Mouse (Mus musculus) Patski (cell line): ENCODE data around the gene Zfp62. TPM values are rescaled to one million over a fixed set of nuclear protein-coding genes. Genes with fewer than 3 reads are reported as not detected.
A peak's percentile ranks its signal among the peaks of the same experiment; 100 is the strongest.

Source experiments
- ATAC-seq: fragments of 100-300 bp; one replicate; pipeline ENCODE4 v1.8.0; 2021
- CTCF ChIA-PET: fragments of 350-600 bp; sonication (Branson Sonifier 250); formaldehyde crosslinking; loops from one replicate; lab custom pipeline; 2022; ENCODE audit warnings: inconsistent platforms; lab: Charles Lee
- POLR2A ChIA-PET: fragments of 350-600 bp; sonication (Branson Sonifier 250); formaldehyde crosslinking; loops from one replicate; lab custom pipeline; 2022; ENCODE audit warnings: antibody characterized with exemption, inconsistent platforms; lab: Charles Lee
- DNase-seq: peaks from one replicate; pipeline ENCODE4 v3.0.0-alpha.2; 2011; ENCODE audit warnings: low read depth, low spot score
- H3K27me3 ChIP-seq: fragments of 371-371 bp; one replicate; pipeline ENCODE4 v1.5.1; 2021
- CTCF ChIP-seq: fragments of 100-300 bp; IDR thresholded peaks from one replicate; pipeline ENCODE4 v1.5.1; 2021
- in situ Hi-C: fragments of 300-500 bp; cut with MboI; formaldehyde crosslinking; loops from 3 replicates; pipeline ENCODE4 v1.11.1; 2018; ENCODE audit warnings: low pct_unique_long_range_greater_than_20kb, mixed read lengths
- polyA plus RNA-seq: library from polyadenylated mRNA; unstranded; gene quantifications from one replicate; pipeline ENCODE4 v1.2.3, GENCODE M21; 2021

The Zfp62 gene
- polyA plus RNA-seq, 1 experiment from 2014 or later: 31.9 TPM

- no peaks in the 10 kb centered on the region for H3K27me3 ChIP-seq
- ChIA-PET POLR2A (interaction anchor here (0.9 to 3.3 kb wide), 4 partner anchors 13 to 468 kb away, joined by 3 to 15 read pairs (median 6); partner anchors contain the start of gene Zfp62), CTCF (interaction anchor here (1.0 to 3.5 kb wide), 4 partner anchors 20 to 67 kb away, joined by 3 to 7 read pairs (median 4); no protein-coding TSS in a partner anchor)
- in situ Hi-C loops: loop anchor here (5.0 kb wide), 1 partner anchor 75 kb away; no protein-coding TSS in a partner anchor
- no peak for TF ChIP-seq CTCF
- ATAC-seq (no peak), DNase-seq (no peak)
Observed at GRCm38 (mm10) chr11:49267316-49267715, 64.2 kb downstream of the Zfp62 start.

GRCm38 (mm10) chr11:49267970-49268579, 65.0 kb downstream of the Zfp62 start:
- ChIA-PET POLR2A (interaction anchor here (0.9 to 1.6 kb wide), 3 partner anchors 21 to 469 kb away, joined by 3 to 15 read pairs (median 4); partner anchors contain the start of gene Zfp62), CTCF (interaction anchor here (1.0 to 3.5 kb wide), 3 partner anchors 36 to 67 kb away, joined by 3 to 7 read pairs (median 5); no protein-coding TSS in a partner anchor)
- no peaks in the 10 kb centered on the region for H3K27me3 ChIP-seq
- TF ChIP-seq CTCF: no peak
- in situ Hi-C loops: loop anchor here (5.0 kb wide), 1 partner anchor 76 kb away; no protein-coding TSS in a partner anchor
- ATAC-seq (peak; percentile 69), DNase-seq (no peak)

Other genes with a start within 250 kb of the Zfp62 start
- 0.06 TPM for gene Olfr56, start 224.4 kb upstream of the Zfp62 start, polyA plus RNA-seq
- gene 9930111J21Rik1, start 223.9 kb upstream of the Zfp62 start, polyA plus RNA-seq: 0.62 TPM
- gene Gm12185, start 211.1 kb upstream of the Zfp62 start, polyA plus RNA-seq: 0.68 TPM
- 0.59 TPM for gene Tgtp1, start 209.1 kb upstream of the Zfp62 start, polyA plus RNA-seq
- gene 9930111J21Rik2, start 152.1 kb upstream of the Zfp62 start, polyA plus RNA-seq: 0.86 TPM
- 0.18 TPM for gene Tgtp2, start 139.1 kb upstream of the Zfp62 start, polyA plus RNA-seq
- 0.81 TPM for gene Ifi47, start 126.7 kb upstream of the Zfp62 start, polyA plus RNA-seq
- not detected for gene Olfr1396, start 88.4 kb upstream of the Zfp62 start, polyA plus RNA-seq
- gene Olfr1395, start 61.0 kb upstream of the Zfp62 start, polyA plus RNA-seq: not detected
- not detected for gene Olfr1394, start 48.9 kb upstream of the Zfp62 start, polyA plus RNA-seq
- gene Btnl9, start 16.1 kb upstream of the Zfp62 start, polyA plus RNA-seq: not detected
- gene Mgat1, start 40.9 kb downstream of the Zfp62 start, polyA plus RNA-seq: 81.9 TPM
- 0.04 TPM for gene Olfr1393, start 75.0 kb downstream of the Zfp62 start, polyA plus RNA-seq
- 0.14 TPM for gene Olfr1392, start 82.0 kb downstream of the Zfp62 start, polyA plus RNA-seq
- 0.08 TPM for gene Olfr10, start 101.4 kb downstream of the Zfp62 start, polyA plus RNA-seq
- not detected for gene Olfr1391, start 119.5 kb downstream of the Zfp62 start, polyA plus RNA-seq
- not detected for gene Olfr1390, start 131.9 kb downstream of the Zfp62 start, polyA plus RNA-seq
- not detected for gene Olfr1389, start 219.8 kb downstream of the Zfp62 start, polyA plus RNA-seq
- not detected for gene Olfr1388, start 233.3 kb downstream of the Zfp62 start, polyA plus RNA-seq